Mouse (Mus musculus): ENCODE data around the gene Fgfr2. TPM values are rescaled to one million over a fixed set of nuclear protein-coding genes. Genes with fewer than 3 reads are reported as not detected.

Gene Fgfr2
- polyA plus RNA-seq, 1 experiment from 2014 or later, result 92.5 TPM

GRCm38 (mm10) chr7:130177009-130177408 is 2946.1 kb downstream of the Fgfr2 start:
- no peak overlapping the region for H3K27ac ChIP-seq
- H3K4me1 ChIP-seq (replicated peaks), result peaks cover 12% of the 10 kb centered on the region
- H3K9me3 ChIP-seq, result no peaks in the 10 kb centered on the region
- no peak overlapping the region for H3K4me3 ChIP-seq
- no peak for DNase-seq (ENCODE audit: low spot score)
- no peaks in the 10 kb centered on the region for H3K27me3 ChIP-seq (ENCODE audit: insufficient read depth, poor library complexity, severe bottlenecking)
- peaks cover 95% of the 10 kb centered on the region for H3K36me3 ChIP-seq
- 75% methylated on average over 5 of the region's 5 CpGs for WGBS

GRCm38 (mm10) chr7:130174525-130174924 is 2948.6 kb downstream of the Fgfr2 start:
- 64% methylated on average over 7 of the region's 7 CpGs for WGBS
- no peak overlapping the region for H3K27ac ChIP-seq

GRCm38 (mm10) chr7:130173914-130174313 is 2949.2 kb downstream of the Fgfr2 start:
- no peak for DNase-seq (ENCODE audit: low spot score)
- no peaks in the 10 kb centered on the region for H3K27me3 ChIP-seq (ENCODE audit: insufficient read depth, poor library complexity, severe bottlenecking)
- peaks cover 8% of the 10 kb centered on the region for H3K4me1 ChIP-seq (replicated peaks)
- H3K4me3 ChIP-seq, result no peak overlapping the region
- no peak overlapping the region for H3K27ac ChIP-seq
- no peaks in the 10 kb centered on the region for H3K9me3 ChIP-seq
- peaks cover 99% of the 10 kb centered on the region for H3K36me3 ChIP-seq
- WGBS, result 87% methylated on average over 5 of the region's 5 CpGs

More at GRCm38 (mm10) chr7:130174525-130174924, 2948.6 kb downstream of the Fgfr2 start:
- no peaks in the 10 kb centered on the region for H3K9me3 ChIP-seq
- H3K4me3 ChIP-seq, result no peak overlapping the region
- no peaks in the 10 kb centered on the region for H3K27me3 ChIP-seq (ENCODE audit: insufficient read depth, poor library complexity, severe bottlenecking)
- peaks cover 8% of the 10 kb centered on the region for H3K4me1 ChIP-seq (replicated peaks)
- no peak for DNase-seq (ENCODE audit: low spot score)
- H3K36me3 ChIP-seq, result peaks cover 98% of the 10 kb centered on the region

- H3K36me3 ChIP-seq, result peaks cover 93% of the 10 kb centered on the region
- no peak overlapping the region for H3K27ac ChIP-seq
- H3K9me3 ChIP-seq, result no peaks in the 10 kb centered on the region
- DNase-seq (ENCODE audit: low spot score), result no peak
- no peaks in the 10 kb centered on the region for H3K27me3 ChIP-seq (ENCODE audit: insufficient read depth, poor library complexity, severe bottlenecking)
- H3K4me3 ChIP-seq, result no peak overlapping the region
- WGBS, result 75% methylated on average over 8 of the region's 8 CpGs
- peaks cover 35% of the 10 kb centered on the region for H3K4me1 ChIP-seq (replicated peaks)
Measured at GRCm38 (mm10) chr7:130170144-130170543, 2953.0 kb downstream of the Fgfr2 start.

- peaks cover 30% of the 10 kb centered on the region for H3K4me1 ChIP-seq (replicated peaks)
- WGBS, result 74% methylated on average over 12 of the region's 12 CpGs
- no peaks in the 10 kb centered on the region for H3K27me3 ChIP-seq (ENCODE audit: insufficient read depth, poor library complexity, severe bottlenecking)
- H3K27ac ChIP-seq, result no peak overlapping the region
- peaks cover 90% of the 10 kb centered on the region for H3K36me3 ChIP-seq
- no peaks in the 10 kb centered on the region for H3K9me3 ChIP-seq
- DNase-seq (ENCODE audit: low spot score), result no peak
- H3K4me3 ChIP-seq, result no peak overlapping the region
Measured at GRCm38 (mm10) chr7:130168296-130168695, 2954.9 kb downstream of the Fgfr2 start.

- no peak overlapping the region for H3K4me3 ChIP-seq
- no peak for DNase-seq (ENCODE audit: low spot score)
- peak overlapping the region; percentile 35; the same call in 1 of the 2 replicates for H3K27ac ChIP-seq
- H3K9me3 ChIP-seq, result no peaks in the 10 kb centered on the region
- peaks cover 30% of the 10 kb centered on the region for H3K4me1 ChIP-seq (replicated peaks)
- 87% methylated on average over 5 of the region's 5 CpGs for WGBS
- peaks cover 89% of the 10 kb centered on the region for H3K36me3 ChIP-seq
- no peaks in the 10 kb centered on the region for H3K27me3 ChIP-seq (ENCODE audit: insufficient read depth, poor library complexity, severe bottlenecking)
Measured at GRCm38 (mm10) chr7:130167261-130167660, 2955.9 kb downstream of the Fgfr2 start.

GRCm38 (mm10) chr7:130166190-130166589 is 2957.0 kb downstream of the Fgfr2 start:
- Histone ChIP-seq H3K27ac (no peak overlapping the region), H3K36me3 (peaks cover 89% of the 10 kb centered on the region), H3K27me3 (ENCODE audit: insufficient read depth, poor library complexity, severe bottlenecking) (no peaks in the 10 kb centered on the region), H3K4me1 (replicated peaks) (peaks cover 30% of the 10 kb centered on the region), H3K4me3 (no peak overlapping the region), H3K9me3 (no peaks in the 10 kb centered on the region)
- 58% methylated on average over 4 of the region's 4 CpGs for WGBS
- no peak for DNase-seq (ENCODE audit: low spot score)

- H3K27ac ChIP-seq, result no peak overlapping the region
- peaks cover 30% of the 10 kb centered on the region for H3K4me1 ChIP-seq (replicated peaks)
- no peaks in the 10 kb centered on the region for H3K9me3 ChIP-seq
- H3K36me3 ChIP-seq, result peaks cover 81% of the 10 kb centered on the region
- H3K27me3 ChIP-seq (ENCODE audit: insufficient read depth, poor library complexity, severe bottlenecking), result no peaks in the 10 kb centered on the region
- no peak overlapping the region for H3K4me3 ChIP-seq
- WGBS, result 97% methylated on average over 3 of the region's 3 CpGs
- no peak for DNase-seq (ENCODE audit: low spot score)
Measured at GRCm38 (mm10) chr7:130165408-130165807, 2957.7 kb downstream of the Fgfr2 start.

GRCm38 (mm10) chr7:130162718-130163117 is 2960.4 kb downstream of the Fgfr2 start:
- no peaks in the 10 kb centered on the region for H3K27me3 ChIP-seq (ENCODE audit: insufficient read depth, poor library complexity, severe bottlenecking)
- H3K4me3 ChIP-seq, result no peak overlapping the region
- H3K36me3 ChIP-seq, result peaks cover 54% of the 10 kb centered on the region
- peaks cover 17% of the 10 kb centered on the region for H3K4me1 ChIP-seq (replicated peaks)
- H3K27ac ChIP-seq, result no peak overlapping the region
- 92% methylated on average over 6 of the region's 6 CpGs for whole genome bisulfite sequencing
- DNase-seq (ENCODE audit: low spot score), result no peak
- H3K9me3 ChIP-seq, result no peaks in the 10 kb centered on the region

- H3K27ac ChIP-seq, result no peak overlapping the region
- H3K4me1 ChIP-seq (replicated peaks), result peaks cover 6% of the 10 kb centered on the region
- no peaks in the 10 kb centered on the region for H3K27me3 ChIP-seq (ENCODE audit: insufficient read depth, poor library complexity, severe bottlenecking)
- no peak overlapping the region for H3K4me3 ChIP-seq
- H3K36me3 ChIP-seq, result peaks cover 43% of the 10 kb centered on the region
- WGBS, result 69% methylated on average over 5 of the region's 5 CpGs
- H3K9me3 ChIP-seq, result no peaks in the 10 kb centered on the region
- peak; percentile 33 for DNase-seq (ENCODE audit: low spot score)
Measured at GRCm38 (mm10) chr7:130161581-130161980, 2961.6 kb downstream of the Fgfr2 start.

GRCm38 (mm10) chr7:130158845-130159244 is 2964.3 kb downstream of the Fgfr2 start:
- no peaks in the 10 kb centered on the region for H3K27me3 ChIP-seq (ENCODE audit: insufficient read depth, poor library complexity, severe bottlenecking)
- H3K4me3 ChIP-seq, result no peak overlapping the region
- no peaks in the 10 kb centered on the region for H3K9me3 ChIP-seq
- H3K27ac ChIP-seq, result no peak overlapping the region
- no peaks in the 10 kb centered on the region for H3K4me1 ChIP-seq (replicated peaks)
- peaks cover 25% of the 10 kb centered on the region for H3K36me3 ChIP-seq
- 93% methylated on average over 3 of the region's 3 CpGs for WGBS
- no peak for DNase-seq (ENCODE audit: low spot score)

GRCm38 (mm10) chr7:130153363-130153969 is 2969.7 kb downstream of the Fgfr2 start:
- no peaks in the 10 kb centered on the region for H3K36me3 ChIP-seq
- no peak for DNase-seq (ENCODE audit: low spot score)
- no peaks in the 10 kb centered on the region for H3K27me3 ChIP-seq (ENCODE audit: insufficient read depth, poor library complexity, severe bottlenecking)
- H3K9me3 ChIP-seq, result no peaks in the 10 kb centered on the region
- no peaks in the 10 kb centered on the region for H3K4me1 ChIP-seq (replicated peaks)
- 88% methylated on average over 7 of the region's 7 CpGs for WGBS
- no peak overlapping the region for H3K27ac ChIP-seq
- H3K4me3 ChIP-seq, result no peak overlapping the region

GRCm38 (mm10) chr7:130148906-130149305 is 2974.2 kb downstream of the Fgfr2 start:
- Histone ChIP-seq H3K27me3 (ENCODE audit: insufficient read depth, poor library complexity, severe bottlenecking) (no peaks in the 10 kb centered on the region), H3K9me3 (no peaks in the 10 kb centered on the region), H3K4me3 (no peak overlapping the region), H3K27ac (no peak overlapping the region), H3K36me3 (no peaks in the 10 kb centered on the region), H3K4me1 (replicated peaks) (peaks cover under 1% of the 10 kb centered on the region; the same call in 1 of the 2 replicates)
- DNase-seq (ENCODE audit: low spot score), result no peak
- WGBS, result 94% methylated on average over 5 of the region's 5 CpGs

GRCm38 (mm10) chr7:130147230-130147629 is 2975.9 kb downstream of the Fgfr2 start:
- no peak for DNase-seq (ENCODE audit: low spot score)
- Histone ChIP-seq H3K9me3 (no peaks in the 10 kb centered on the region), H3K36me3 (no peaks in the 10 kb centered on the region), H3K27ac (no peak overlapping the region), H3K4me3 (no peak overlapping the region), H3K27me3 (ENCODE audit: insufficient read depth, poor library complexity, severe bottlenecking) (peaks cover under 1% of the 10 kb centered on the region; the same call in 1 of the 2 replicates), H3K4me1 (replicated peaks) (peaks cover 17% of the 10 kb centered on the region)
- 88% methylated on average over 7 of the region's 7 CpGs for WGBS

Data from hindbrain, embryonic 10.5 days (tissue).